Mouse (Mus musculus) cerebellum, adult (tissue): ENCODE data around the gene Ccdc87.

Source experiments
- ATAC-seq: cut with Nextera tagmentation; 2 replicates; pipeline ENCODE4 v1.9.2; 2017; ENCODE audit warnings: mild to moderate bottlenecking, moderate library complexity, mixed read lengths; ENCODE audit not compliant: insufficient number of reproducible peaks, low FRiP score, low TSS enrichment

Gene Ccdc87

DNA sequence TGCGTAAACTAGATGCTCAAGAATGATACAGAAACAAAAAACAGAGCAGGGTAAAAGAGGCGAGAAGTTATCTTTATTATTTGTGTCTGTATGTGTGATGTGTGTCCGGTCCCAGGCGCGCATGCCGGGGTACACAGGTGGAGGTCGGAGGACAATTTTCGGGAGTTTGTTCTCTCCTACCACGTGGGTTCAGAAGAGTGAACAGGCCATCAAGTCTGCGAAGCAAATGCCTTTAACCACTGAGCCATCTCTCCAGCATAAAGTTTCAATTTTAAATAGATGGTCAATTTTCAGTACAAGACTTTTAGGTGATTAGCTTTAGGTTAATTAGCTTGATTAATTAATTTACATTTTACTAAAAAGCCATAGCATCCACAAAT lies 40.1 kb downstream of the Ccdc87 start:
- no peak for ATAC-seq

DNA sequence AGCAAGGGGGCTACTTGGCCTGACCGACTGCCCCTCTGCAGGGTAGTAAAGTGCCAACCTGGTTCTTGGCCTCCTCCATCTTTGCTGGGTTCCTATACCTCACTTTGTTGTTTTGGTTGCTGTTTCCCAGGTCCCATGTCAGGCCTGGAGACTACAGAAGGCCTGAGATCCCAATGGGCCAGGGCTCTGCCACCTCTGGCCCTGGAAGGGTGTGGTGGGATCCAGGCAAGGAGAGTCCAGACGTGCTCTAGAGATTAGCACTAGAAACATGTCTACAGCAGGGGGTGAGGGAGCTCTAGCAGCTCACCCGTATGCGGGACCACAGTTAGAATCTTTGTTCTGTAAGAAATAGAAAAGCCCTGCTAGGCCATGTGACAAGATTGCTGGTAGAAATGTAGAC lies 44.8 kb downstream of the Ccdc87 start:
- no peak for ATAC-seq

DNA sequence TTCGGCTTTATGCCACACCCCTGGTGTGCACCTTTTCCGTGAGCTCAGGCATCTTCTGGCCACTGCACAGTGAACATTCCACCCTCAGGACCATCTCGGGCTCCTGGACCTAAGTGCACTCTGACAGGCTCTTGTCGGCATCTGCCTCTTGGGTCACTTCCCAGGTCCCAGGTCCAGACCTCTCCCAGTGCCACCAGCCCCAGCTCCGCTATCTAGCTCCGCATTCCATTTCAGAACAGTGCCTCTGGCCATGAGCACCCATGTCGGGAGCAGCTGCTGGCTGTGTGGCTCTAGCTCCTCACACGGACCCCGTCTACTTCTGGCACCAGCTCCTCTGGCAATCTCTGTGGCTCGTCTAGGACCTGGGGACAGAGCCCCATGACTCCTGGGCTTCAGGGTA lies 50.6 kb downstream of the Ccdc87 start:
- no peak for ATAC-seq

- ATAC-seq, result no peak
Observed at GRCm38 (mm10) chr19:4891798-4892197, 52.6 kb downstream of the Ccdc87 start.
